8 mouse cellular contexts compared by ENCODE assay signal in genomic region chr4:95636937-95637749, GRCm38 (mm10).
DNase-seq lines count a peak whose midpoint lies in the region; ATAC-seq and TF ChIP-seq lines count a peak whose summit lies in the region.

No protein-coding gene starts in this region.

- H3K4me1 ChIP-seq in hindbrain, embryonic 14.5 days (replicated peaks; ENCODE audit: control insufficient read depth, insufficient read depth, low read length), result no peaks in the 10 kb centered on the region; the same call in 1 of the 2 replicates

- WGBS in hindbrain, embryonic 14.5 days, result 37% methylated on average over 7 of the region's 7 CpGs

- peak; percentile 87 for DNase-seq in brain, embryonic 14.5 days (ENCODE audit: low read depth)
- peak; percentile 52 to 73 for DNase-seq in frontal cortex, postnatal 36 days (ENCODE audit: low spot score in 2 of 2)
- DNase-seq in hindbrain, embryonic 14.5 days (ENCODE audit: low spot score), result peak; percentile 37
- peak; percentile 42 to 69 for DNase-seq in left cerebral cortex, adult 18-20 months (ENCODE audit: low spot score in 2 of 2)
- DNase-seq in urinary bladder, postnatal 4 days (ENCODE audit: low spot score in 2 of 2), result peak; percentile 68 to 72

- H3K27ac ChIP-seq in hindbrain, embryonic 14.5 days, result no peak overlapping the region

- H3K27me3 ChIP-seq in C2C12 (ENCODE audit: control insufficient read depth, insufficient read depth, insufficient read length), result no peaks in the 10 kb centered on the region
- no peaks in the 10 kb centered on the region for H3K27me3 ChIP-seq in hindbrain, embryonic 14.5 days (ENCODE audit: control insufficient read depth, insufficient read depth, low read length)
- no peaks in the 10 kb centered on the region for H3K27me3 ChIP-seq in myocyte (ENCODE audit: control insufficient read depth, insufficient read depth, insufficient read length)

- no peaks in the 10 kb centered on the region for H3K9me3 ChIP-seq in hindbrain, embryonic 14.5 days (ENCODE audit: control insufficient read depth, low read length)

- no peak for TF ChIP-seq POLR2A in brain, embryonic 14.5 days (IDR thresholded peaks at IDR 0.05; ENCODE audit: borderline replicate concordance, extremely low read depth, insufficient read depth, insufficient read length, poor library complexity, severe bottlenecking)
- TF ChIP-seq POLR2A in myocyte (IDR thresholded peaks at IDR 0.05; ENCODE audit: insufficient read length, low read depth), result no peak

- H3K79me2 ChIP-seq in C2C12 (ENCODE audit: control insufficient read depth, insufficient read depth), result no peaks in the 10 kb centered on the region
- no peaks in the 10 kb centered on the region for H3K79me2 ChIP-seq in myocyte (ENCODE audit: control insufficient read depth, insufficient read depth)

- peak; percentile 31; the same call in 1 of the 2 replicates for ATAC-seq in hindbrain, embryonic 14.5 days (ENCODE audit: low FRiP score)
- no peak for ATAC-seq in CD4-positive, CD25-positive, alpha-beta regulatory T cell, adult 4 months

- H3K4me2 ChIP-seq in hindbrain, embryonic 14.5 days (replicated peaks), result no peak overlapping the region
- peak overlapping the region; percentile 65 for H3K4me2 ChIP-seq in myocyte (ENCODE audit: low read depth)

- H3K79me3 ChIP-seq in C2C12 (ENCODE audit: low read depth), result no peaks in the 10 kb centered on the region

- no peak overlapping the region for H3K9ac ChIP-seq in hindbrain, embryonic 14.5 days

- no peaks in the 10 kb centered on the region for H3K36me3 ChIP-seq in C2C12 (ENCODE audit: control insufficient read depth, insufficient read depth)
- H3K36me3 ChIP-seq in hindbrain, embryonic 14.5 days (replicated peaks; ENCODE audit: control insufficient read depth, insufficient read depth), result no peaks in the 10 kb centered on the region
- no peaks in the 10 kb centered on the region for H3K36me3 ChIP-seq in myocyte (ENCODE audit: control insufficient read depth, insufficient read depth)

- H3K4me3 ChIP-seq in C2C12 (ENCODE audit: insufficient read depth, poor library complexity, severe bottlenecking) (no peak overlapping the region), myocyte (no peak overlapping the region)
- H3K4me3 ChIP-seq in hindbrain, embryonic 14.5 days (replicated peaks; ENCODE audit: low read length), result no peak overlapping the region

- H3ac ChIP-seq in C2C12 (ENCODE audit: control insufficient read depth, insufficient read length, low read depth), result peak overlapping the region; percentile 50
- H3ac ChIP-seq in myocyte (ENCODE audit: control insufficient read depth, insufficient read length), result no peak overlapping the region

- TF ChIP-seq CTCF in C2C12 (IDR thresholded peaks at IDR 0.05; ENCODE audit: control insufficient read depth, insufficient read depth, insufficient read length), result no peak
- TF ChIP-seq CTCF in brain, embryonic 14.5 days (IDR thresholded peaks at IDR 0.05; ENCODE audit: borderline replicate concordance, extremely low read depth, insufficient read depth, insufficient read length), result no peak

TF ChIP-seq in C2C12, 6 proteins besides CTCF, POLR2A, EP300 and RAD21:
- TF ChIP-seq CEBPB (IDR thresholded peaks at IDR 0.05; ENCODE audit: low read depth) (no peak), MYOD1 (IDR thresholded peaks at IDR 0.05; ENCODE audit: control insufficient read depth, insufficient read length, low read depth) (no peak), FOSL1 (IDR thresholded peaks at IDR 0.05; ENCODE audit: insufficient read depth, low read length, poor library complexity, severe bottlenecking) (no peak), MYOG (IDR thresholded peaks at IDR 0.05; ENCODE audit: control insufficient read depth, extremely low read depth, insufficient read length) (no peak), MAX (IDR thresholded peaks at IDR 0.05) (no peak), USF1 (IDR thresholded peaks at IDR 0.05; ENCODE audit: low read depth) (no peak)

TF ChIP-seq in myocyte, 11 proteins besides CTCF, POLR2A, EP300 and RAD21:
- TF ChIP-seq TCF12 (IDR thresholded peaks at IDR 0.05; ENCODE audit: insufficient read depth, poor library complexity, severe bottlenecking), result no peak
- no peak for TF ChIP-seq MYOG (IDR thresholded peaks at IDR 0.05; ENCODE audit: control insufficient read depth in 1 of 3, insufficient read depth in 1 of 3, insufficient read length in 2 of 3, low read depth in 2 of 3)
- peak; percentile 68 for TF ChIP-seq USF1 (IDR thresholded peaks at IDR 0.05; ENCODE audit: low read depth)
TF ChIP-seq in myocyte: peak in this region for 1.

Comparison
In these comparisons a context has a peak if more than half of its experiments do, and no peak if none do; other contexts are left out.
1. DNase-seq: peak in every context shown above with its lines; median percentile 87 in brain, embryonic 14.5 days; 70 in urinary bladder, postnatal 4 days; 62 in frontal cortex, postnatal 36 days; 56 in left cerebral cortex, adult 18-20 months; 37 in hindbrain, embryonic 14.5 days.